Mouse (Mus musculus) liver (tissue): ENCODE results near the gene Spink4.
"Not testable (repeated sequence)": the region's sequence is repeated elsewhere in the genome, so short reads cannot be mapped to it uniquely, and the experiment has no call there.

ENCODE experiments used
- DNase-seq: peaks from one replicate; pipeline ENCODE4 v3.0.0-alpha.2; 2020; ENCODE audit warnings: mixed read lengths

Gene Spink4

DNA sequence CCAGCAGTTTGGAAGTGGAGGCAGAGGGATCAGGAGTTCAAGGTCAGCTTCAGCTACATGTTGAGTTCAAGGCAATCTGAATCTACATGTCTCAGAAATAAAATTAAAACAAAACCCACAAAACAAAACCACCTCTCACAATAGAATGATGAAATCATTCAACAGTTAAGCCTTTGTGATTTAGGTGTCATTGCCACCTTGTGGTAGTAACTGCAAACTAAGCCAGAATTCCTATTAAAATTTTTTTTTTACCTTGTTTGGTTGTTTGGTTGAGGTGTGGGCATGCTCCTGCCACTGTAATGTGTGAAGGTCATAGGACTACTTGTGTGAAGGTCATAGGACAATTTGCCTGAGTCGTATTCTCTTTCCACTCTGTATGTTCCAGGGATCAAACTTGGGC, 13.6 kb upstream of the Spink4 start:
- no peak for DNase-seq

DNA sequence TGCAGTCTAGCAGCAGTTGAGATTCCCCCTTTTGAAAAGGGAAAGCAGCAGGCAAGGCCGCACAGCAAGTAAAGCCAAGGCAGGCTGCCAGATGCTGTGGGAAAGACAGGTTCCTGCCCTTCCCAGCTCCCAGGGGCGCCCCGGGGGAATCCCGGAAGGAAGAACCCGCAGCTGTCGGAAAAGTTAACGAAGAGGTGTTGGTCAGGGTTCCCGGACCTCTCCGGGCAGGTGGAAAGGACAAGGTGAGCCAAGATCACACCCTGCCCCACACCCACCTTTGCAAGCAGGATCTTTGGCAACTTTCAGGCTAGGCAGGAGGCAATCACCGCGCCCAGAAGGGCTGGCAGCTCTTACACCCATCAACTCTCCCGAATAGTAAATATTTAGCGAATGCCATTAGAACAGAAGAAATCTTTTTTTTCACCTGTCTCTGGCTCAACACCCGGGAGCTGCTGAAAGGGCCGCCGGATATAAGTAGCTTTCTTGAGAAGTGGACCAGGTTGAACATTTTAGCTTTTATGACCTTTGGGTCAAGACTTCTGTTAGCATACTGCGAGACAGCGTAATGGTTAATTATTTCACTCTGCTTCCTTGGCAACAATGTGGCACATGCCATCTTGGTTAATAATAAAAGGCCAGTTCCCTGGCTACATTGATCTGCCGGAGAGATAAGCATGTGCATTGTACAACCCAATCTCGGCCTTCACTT, 11.4 kb upstream of the Spink4 start:
- DNase-seq = no peak

DNA sequence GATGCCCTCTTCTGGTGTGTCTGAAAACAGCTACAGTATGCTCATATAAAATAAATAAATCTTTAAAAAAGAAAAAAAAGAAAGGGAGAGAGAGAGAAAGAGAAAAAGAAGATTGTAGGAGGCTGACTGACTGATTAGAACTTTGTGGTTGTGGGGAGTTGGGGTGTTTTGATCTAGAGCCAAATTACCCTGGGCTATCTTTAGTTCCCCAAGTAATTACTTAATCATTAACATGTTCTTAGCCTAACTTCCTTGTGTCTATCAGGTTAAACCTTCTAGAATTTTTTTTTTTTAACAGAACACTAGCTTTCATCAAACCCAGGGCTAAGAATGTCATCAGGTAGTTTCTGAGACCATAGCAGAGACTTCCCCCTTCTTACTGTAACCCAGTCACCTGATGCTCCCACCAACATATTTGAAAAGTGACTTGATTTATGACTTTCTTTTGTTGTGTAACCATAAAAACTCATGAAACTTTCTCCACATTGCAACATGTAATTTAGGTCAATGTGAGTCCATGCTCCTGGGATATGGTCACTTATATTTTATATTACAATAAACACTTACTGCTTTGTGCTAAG, 5.5 kb upstream of the Spink4 start:
- DNase-seq = no peak

DNA sequence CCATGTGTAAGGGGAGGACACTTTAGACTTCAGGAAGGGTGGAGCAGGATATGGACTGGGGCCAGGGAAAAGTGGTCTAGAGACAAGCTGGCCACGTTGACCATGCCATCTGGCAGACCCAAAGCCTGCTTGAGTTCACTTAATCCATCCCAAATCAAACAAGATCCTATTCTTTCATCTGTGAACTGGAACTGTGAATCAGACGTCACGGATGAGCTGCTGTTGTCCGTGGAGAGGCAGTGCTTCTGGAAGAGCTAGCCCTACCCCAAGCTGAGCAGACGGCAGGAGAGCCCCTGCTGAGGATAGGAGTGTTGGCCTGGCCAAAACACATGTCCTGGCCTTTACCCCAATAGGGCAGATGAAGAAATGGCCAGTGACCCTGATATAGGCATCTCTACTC, 3.9 kb upstream of the Spink4 start:
- DNase-seq = no peak

DNA sequence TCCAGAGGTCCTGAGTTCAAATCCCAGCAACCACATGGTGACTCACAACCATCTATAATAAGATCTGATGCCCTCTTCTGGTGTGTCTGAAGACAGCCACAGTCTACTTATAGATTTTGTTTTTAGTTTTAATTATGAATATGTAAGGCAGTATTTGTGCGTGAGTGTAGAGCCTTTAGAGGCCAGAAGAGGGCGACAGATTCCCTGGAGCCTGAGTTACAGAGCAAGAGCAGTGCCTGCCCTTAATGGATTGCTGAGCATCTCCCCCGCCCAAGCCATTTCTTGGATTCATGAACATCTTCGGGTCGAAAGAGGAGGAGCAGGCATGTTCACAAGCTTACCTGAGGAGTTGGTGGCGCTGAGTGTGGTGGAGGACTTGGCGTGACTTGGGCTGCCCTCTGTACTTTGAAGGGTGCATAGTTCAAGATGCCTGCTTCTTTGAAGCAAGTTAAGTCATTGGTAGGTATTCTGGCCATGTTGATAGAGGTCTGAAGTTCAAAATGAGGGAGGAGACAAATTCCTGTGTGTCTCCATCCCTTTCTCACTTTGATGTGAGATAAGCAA, 3.2 kb upstream of the Spink4 start:
- no peak for DNase-seq

DNA sequence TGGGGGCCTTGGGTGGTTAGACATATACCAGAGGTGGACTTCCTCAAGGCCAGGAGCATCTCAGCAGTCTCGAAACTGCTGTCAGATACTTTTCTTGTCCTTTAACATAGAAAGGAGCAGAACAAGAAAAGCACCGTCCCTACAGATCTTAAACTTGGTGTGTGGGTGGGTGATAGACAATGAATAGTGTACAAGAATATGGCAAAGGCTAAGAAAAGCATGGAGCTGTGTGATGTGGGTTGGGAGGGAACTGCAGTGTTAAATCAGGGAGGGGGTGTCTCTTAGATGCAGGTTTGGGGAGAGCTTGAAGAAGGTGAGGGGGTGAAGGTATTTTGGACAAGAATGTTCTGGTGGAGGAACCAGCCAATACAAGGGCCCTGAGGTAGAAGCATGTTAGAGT, 724 bp downstream of the Spink4 start:
- no peak for DNase-seq

DNA sequence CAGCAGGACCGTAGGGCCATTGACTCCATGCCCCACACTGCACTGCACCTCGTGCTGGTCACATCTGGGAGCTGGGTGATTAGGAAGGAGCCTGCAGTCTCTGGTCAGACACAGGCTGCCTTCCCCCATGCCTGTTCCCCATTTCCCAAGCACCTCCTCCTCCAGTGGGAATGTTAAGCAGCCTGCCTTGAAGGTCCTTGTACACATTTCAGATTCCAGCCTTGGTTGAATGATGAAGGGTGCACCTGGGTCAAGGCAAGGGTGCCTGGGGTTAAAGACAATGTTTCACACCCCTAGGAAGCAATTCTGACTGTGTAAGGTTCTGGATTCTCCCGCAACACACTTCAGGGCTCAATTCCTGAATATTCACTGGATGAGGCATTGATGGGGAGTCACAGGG, 1.4 kb downstream of the Spink4 start:
- no peak for DNase-seq

DNA sequence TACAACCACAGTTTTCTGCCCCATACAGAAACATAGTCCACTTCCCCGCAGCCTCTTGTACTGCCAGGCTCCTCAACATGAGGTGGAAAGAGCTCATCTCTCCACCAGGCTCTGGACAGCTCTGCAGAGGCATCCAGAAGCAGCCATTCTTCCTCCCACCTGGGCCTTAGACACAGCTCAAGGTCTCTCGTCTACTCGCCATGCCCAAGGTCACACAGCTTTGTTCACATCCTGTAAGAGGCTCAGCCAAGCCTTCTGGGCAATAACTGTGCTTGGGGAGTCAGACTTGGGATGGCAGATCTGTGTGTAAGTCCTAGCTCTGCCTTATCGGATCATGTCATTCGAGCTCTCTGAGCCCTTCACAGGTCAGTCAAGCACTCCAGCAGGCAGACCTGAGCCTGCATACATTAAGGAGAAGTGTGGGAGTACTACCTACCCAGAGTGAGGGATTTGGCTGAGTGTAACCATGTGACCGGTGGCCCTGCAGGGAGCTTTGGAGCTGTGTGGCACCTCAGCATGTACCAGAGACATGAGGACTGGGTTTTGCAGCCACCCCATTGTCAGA, 3.3 kb downstream of the Spink4 start:
- no peak for DNase-seq

DNA sequence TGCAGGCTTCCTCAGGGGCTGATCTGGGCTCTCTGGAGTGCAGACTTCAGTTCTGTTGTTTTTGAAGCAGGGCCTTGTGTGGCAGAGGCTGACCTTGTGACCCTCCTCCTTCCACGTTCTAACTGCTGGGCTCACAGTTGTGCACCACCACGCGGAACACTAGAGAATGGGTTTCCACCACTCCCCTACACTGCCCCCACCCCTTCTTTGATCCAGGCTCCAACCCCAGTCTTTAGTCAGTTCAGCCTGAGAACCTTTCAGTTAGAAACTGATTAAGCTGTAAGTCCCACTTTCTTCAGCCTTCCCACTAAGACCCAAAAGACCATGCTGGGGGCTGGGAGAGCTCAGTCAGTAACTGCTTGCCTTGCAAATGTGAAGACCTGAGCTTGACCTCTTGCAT, 5.7 kb downstream of the Spink4 start:
- no peak for DNase-seq

DNA sequence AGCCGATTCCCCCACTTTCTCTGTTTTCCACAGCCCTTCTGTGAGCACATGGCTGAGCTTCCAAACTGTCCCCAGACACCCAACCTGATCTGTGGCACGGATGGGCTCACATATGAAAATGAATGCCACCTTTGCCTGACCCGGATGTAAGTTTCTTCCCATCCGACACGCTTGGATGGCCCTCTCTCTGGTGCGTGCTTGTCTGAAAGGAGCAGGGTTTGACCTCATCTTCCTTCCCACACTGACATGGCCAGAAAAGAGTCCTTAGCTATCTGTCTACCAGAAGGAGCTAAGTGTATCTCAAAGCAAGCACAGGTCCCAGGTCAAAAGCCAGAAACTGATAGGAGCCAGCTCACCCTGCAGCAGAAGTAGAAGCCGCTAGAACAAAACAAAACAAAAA, 9.2 kb downstream of the Spink4 start:
- no peak for DNase-seq

DNA sequence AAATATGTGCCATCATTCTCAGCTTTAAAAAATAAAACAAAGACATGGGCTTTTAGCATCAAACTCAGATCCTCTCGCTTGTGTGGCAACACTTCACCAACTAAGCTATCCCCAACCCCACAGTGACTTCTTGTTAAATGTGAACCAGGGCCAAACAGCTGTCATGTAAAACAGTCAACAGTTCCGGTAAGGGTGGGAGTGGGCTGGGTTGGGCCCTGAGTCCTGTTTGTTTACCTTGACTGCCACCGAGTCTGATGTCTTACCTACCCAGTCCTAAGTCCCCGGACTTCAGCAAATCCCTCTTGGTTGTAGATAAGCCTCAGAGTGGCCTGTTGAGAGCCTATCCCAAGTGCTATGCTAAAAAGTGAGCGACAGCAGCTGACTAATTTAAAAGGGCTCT, 13.8 kb downstream of the Spink4 start:
- DNase-seq = no peak

DNA sequence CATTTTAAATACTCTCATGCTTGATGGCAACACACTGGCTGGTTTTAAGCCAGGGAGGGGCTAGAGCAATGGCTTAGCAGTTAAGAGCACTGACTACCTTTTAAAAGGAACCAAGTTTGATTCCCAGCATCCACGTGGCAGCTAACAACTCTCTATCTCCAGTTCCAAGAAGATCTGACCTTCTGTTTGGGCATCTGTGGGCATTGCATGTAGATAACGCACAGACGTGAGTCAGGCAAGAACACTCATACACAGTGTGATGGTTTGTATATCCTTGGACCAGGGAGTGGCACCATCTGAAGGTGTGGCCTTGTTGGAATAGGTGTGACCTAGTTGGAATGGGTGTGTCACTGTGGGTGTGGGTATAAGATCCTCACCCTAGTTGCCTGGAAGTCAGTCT, 14.5 kb downstream of the Spink4 start:
- not testable (repeated sequence) for DNase-seq

DNA sequence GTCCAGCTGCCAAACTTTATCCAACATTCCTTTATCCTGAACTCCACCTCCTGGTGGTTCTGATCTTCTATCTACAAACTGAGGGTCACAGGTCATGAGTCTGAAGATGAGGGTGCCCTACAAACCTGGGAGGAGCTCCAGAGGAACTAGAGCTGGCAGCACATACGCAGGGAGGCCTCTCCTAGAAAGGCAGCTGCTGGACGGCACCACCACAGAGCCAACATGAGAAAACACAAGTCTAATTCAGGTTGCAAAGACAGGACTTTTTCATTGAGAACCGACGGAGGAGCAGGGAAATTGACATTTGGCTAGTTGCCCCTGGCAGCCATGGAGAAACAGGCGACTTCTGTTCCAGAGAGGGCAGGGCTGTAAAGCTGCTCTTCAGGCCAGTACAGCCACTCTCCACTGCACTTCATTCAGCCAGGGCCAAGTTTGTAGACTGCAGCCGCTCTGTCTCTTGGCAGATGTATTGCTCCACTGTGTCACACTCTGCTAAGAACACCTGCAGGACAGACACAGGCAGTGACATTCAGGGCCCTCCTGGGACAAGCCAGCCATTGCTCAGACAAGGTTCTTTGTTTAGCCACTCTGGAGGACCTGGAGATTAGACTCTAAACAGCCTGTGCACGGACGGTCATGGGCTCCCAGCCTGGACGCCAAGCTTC, 16.5 kb downstream of the Spink4 start:
- DNase-seq = no peak

DNA sequence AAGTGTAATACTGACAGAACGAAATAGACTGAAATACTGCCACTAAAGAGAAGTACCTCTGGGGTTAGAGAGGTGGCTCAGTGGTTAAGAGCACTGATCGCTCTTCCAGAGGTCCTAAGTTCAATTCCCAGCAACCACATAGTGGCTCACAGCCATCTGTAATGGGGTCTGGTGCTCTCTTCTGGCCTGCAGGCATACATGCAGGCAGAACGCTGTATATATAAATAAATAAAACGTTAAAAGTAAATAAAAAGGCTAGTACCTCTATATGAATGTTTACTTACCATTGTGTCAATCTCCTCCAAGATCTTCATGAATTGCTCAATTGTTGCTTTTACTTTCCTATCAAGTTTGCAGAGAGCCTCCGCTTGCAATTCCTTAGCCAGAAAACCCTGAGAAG, 18.9 kb downstream of the Spink4 start:
- DNase-seq = no peak

DNA sequence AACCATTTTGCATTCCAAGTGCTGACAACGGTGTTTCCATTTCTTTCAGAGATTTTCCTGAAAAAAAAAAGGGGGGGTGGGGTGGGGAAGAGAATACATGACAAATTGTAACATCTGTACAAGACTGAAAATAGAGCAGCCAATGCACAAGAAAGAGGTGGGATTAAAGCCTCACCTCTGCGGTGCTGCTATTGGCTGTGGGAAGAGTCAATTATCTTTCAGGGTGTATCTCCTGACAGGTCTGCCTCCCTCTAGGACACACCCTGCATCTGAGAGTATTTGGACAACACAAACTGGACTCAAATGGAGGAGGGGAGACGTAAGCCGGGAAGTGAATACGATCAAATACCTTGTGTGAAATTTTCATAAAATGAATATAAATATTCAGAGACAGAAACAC, 23.8 kb downstream of the Spink4 start:
- peak; percentile 45 for DNase-seq

DNA sequence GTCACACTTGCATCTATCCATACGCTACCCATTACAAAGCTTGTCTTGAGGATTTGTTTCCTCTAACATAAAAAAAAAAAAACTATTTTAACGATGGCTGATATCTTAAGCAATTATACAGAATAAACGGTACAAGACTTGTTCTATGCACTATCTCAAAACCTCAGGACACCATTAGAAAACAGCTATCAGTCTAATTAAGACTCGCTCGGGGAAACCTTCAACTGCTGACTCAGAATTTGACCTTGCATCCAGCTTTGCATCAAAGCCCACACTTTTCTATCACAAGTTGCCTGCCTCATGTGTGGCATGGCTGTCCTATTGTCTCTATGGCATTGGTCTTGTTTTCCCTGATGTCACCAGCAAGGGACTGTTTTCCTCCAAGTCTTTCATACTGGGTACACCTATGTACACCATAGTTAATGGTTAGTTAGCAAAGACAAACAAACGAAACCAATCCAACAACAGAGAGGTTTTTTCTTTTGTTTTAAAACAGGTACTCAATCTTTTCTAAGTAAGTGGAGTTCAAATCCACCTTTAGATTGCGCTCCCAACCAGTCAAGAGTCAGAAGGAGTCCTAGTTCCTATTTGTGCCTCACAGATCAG, 26.8 kb downstream of the Spink4 start:
- no peak for DNase-seq

DNA sequence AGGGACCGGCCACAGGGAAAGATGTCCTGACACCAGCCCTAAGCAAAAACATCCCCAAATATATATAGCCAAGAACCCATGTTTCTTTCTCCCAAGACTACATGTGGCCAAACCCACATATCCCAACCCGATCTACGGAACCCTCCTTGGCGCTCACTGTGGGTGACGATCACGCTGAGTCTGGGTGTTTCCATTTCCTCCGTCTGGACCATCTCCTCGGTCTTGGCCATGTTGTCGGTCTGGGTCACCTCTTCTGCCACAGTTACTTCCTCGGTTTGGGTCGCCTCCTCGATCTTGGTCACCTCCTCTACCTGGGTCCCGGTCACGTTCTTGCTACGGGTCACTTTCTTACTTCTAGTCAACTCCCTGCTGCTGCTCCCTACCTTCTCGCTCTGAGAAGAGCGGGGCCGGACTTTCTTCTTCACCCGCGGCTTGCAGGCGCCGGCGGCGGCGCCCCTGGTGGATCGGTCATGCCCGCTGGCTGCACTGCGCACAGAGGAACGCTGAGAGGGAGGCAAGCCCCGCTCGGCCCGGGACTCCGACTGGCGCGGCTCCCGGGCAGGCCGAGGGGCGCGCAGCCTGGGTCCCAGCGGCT, 27.8 kb downstream of the Spink4 start:
- peak; percentile 56 for DNase-seq

DNA sequence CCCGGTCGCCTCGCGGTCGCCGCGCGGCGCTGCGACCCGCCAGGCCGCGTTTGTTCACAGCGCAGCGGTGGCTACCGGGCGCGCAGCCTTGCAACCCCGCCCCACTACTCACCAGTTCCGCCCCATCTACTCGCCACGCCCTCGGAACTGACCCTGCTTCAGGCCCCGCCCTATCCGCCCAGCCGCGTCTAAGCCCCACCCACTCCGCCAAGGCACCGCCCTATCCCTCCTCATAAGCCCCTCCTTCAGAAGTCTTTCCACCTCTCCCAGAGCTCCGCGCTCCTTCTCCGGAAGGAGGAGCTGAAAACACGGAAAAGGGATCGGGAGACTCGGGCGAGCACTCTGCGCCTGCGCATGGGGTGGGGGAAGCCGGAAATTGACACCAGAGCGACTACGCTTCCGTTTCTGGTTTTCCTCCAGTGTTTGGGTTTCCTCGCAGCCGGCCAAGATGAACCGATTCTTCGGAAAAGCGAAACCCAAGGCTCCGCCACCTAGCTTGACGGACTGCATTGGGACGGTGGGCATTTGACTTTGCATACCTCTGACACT, 28.4 kb downstream of the Spink4 start, which contains the start of the genes Bag1 and Chmp5:
TSS of gene Bag1 (minus strand) at position 135 of the 549 bp plus-strand sequence.
TSS of gene Chmp5 (plus strand) at position 248 of the 549 bp plus-strand sequence.
- peak; percentile 99 for DNase-seq

DNA sequence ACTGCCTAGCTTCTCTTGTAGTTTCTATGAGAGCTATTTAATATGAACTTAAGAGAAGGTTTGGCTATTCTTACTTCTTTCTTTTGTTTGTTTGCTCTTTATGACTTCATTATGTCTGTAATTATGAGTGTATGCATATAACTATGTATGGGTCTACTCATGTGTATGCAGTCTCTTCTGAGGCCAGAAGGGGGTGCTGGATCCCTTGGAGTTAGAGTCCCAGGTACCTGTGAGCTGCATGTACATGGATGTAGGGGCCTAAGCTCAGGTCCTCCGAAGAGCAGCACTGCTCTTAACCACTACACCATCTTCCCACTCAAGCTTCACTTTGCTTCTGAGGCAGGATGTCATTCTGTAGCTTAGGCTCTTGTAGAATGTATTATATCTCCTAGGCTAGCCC, 33.7 kb downstream of the Spink4 start:
- DNase-seq = peak; percentile 58

DNA sequence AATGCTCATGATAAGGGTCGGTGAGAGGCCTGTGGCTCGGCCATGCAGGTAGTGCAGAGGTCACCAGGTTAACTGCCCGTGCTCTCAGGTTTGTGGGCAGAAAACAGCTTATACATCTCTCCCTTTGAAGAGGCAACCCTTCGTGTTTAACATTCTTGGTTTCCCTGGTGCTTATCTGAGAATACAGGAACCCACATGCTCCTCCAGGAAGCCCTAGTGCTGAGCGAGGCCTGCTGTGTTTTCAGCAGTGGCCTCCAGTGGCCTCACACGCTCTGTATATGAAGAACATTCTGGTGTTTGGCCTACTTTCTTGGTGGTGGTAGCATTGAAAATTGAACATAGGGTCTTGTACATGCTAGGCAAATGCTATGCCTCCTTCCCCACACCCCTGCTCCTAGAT, 36.1 kb downstream of the Spink4 start:
- DNase-seq = peak; percentile 13

DNA sequence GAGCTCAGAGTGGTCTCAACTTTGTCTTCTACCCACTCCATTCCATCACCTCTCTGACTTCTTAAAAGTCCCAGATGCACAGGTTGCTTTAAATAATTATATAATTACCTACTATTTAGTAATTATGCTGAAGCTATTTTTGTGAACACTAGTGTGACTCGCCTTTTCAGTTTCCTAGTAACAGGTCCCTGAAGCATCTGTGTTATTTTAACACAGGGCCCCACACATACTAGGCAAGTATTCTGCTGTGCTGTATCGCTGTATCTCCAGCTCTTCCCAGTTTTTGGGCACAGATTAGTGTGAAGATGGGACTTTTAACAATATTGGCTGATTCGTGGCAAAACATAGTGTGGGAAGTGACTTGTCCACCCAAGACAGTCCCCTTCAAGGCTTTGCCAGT, 43.7 kb downstream of the Spink4 start:
- DNase-seq = no peak

DNA sequence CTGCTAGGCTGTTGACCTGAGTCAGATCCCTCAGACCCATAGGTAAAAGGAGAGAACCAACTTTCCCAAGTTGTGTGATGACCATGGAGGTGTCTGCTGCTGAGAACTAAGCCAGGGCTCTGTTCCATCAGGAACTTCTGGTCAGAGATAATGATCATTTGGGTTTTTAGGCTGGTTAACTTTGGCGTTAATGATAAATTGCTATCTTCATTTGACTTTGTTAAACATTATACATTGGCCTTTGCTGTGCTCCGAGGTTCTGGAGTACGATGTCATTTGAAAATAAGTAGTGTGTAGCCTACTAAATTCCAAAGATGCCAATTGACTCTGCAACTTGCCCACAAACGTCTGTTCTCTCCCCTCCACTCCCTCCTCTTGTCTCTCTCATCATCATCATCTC, 49.3 kb downstream of the Spink4 start:
- no peak for DNase-seq
